Mouse (Mus musculus) adipocyte (in vitro differentiated cells): ENCODE measurements at regions not wholly inside any gene's neighbourhood (a gene's known extent, or its start where the extent isn't known, plus 50 kb on each side); places are given as distances from the start of the nearest gene placed in this dataset.

Experiments
- DNase-seq: peaks from one replicate; pipeline ENCODE4 v3.0.0-alpha.2; 2016; ENCODE audit warnings: low spot score

GRCm38 (mm10) chr1:118741286-118741685 is 113.5 kb downstream of the Tfcp2l1 start:
- no peak for DNase-seq

DNA sequence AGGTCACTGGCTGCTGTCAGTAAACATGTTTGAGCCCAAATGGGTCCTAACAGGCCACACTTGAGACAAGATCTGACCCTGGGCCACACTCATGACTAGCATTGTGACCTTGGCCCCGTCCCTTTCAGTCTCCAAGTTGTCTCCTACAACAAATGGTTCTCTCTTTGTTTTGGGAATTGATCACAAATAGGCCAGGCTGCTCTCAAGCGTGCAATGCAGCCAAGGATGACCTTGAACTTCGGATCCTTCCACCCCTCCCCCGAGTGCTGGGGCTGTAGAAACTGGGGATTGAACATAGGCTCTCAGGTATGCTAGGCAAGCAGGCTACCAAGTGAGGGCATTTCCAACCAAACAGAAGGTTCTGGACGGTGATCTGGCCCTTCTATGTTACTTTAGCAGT is 120.5 kb downstream of the Tfcp2l1 start:
- DNase-seq = no peak

DNA sequence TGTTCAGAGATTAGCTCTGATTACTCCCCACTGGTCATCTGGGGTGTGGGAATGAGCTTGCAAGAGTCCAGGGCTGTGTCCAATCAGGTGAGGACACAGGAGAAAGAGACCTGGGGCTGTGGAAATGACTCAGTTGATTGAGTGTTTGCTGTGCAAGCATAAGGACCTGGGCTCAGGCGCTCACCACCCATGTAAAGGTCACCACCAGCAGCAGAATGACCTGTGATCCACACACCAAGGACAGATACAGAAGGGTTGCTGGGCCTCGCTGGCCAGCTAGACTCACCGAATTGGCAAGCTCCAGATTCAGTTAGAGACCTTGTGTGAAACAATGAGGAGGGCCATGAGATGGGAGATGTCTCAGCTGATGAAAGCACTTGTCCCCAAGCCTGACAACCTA is 125.1 kb downstream of the Tfcp2l1 start:
- no peak for DNase-seq

GRCm38 (mm10) chr1:118756171-118756865 is 128.6 kb downstream of the Tfcp2l1 start:
- DNase-seq = no peak

- DNase-seq = no peak
These were observed 129.7 kb downstream of the Tfcp2l1 start for GRCm38 (mm10) chr1:118757340-118758030.

DNA sequence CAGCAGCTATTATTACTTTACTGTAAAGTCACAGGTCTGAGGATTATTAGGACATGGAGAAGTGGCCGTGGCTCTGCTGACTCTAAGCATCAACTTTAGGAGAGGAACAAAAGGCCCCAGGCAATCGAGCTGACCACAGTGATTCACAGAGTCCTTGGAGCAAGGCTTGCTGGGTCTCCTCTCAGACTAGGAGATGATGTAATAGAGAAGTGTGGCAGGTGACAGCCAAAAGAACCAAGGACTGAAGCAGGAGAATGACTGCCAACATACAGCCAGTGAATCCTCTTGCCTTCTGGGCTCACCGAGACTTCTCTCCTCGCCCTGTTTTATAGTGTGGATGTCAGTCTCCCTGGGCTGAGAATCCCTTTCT is 130.3 kb downstream of the Tfcp2l1 start:
- no peak for DNase-seq

GRCm38 (mm10) chr1:118759141-118759932 is 131.6 kb downstream of the Tfcp2l1 start:
- peak; percentile 90 for DNase-seq

DNA sequence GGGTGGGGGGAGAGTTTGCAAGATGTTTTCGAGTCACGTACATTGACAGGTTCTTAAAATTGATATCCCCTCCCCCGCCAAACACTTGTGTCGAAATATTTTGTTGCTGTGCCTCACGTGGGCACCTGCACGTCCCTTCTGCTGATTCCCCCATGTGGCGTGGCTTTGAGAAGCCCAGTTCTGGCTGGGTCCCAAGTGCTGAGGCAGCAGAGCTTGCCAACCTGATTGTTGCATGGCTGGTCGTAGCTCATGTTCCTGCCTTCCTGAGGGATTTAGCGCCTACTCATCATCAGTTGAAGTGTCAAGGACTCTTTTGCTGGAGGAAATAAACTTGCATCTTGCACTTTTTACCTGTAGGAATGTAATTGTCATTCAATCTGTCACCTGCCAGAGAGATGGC is 137.8 kb downstream of the Tfcp2l1 start:
- no peak for DNase-seq

DNA sequence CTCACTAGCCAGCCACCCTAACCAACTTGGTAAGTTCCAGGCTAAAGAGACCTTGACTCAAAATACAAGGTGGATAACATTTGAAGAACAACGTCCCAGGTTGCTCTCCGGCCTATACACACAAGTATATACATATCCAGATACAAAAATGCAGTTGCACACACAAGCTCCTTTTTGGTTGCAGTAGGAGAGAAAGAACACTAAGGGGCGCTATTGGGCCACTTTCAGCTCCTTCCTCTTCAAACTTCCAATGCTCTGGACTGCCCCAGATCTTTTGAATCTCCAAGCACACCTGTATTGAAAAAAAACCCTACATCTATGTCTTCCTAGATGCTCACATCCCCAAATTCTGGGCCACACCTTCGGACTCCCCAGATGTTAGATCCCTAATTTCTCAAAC is 141.1 kb downstream of the Tfcp2l1 start:
- DNase-seq = peak; percentile 76

DNA sequence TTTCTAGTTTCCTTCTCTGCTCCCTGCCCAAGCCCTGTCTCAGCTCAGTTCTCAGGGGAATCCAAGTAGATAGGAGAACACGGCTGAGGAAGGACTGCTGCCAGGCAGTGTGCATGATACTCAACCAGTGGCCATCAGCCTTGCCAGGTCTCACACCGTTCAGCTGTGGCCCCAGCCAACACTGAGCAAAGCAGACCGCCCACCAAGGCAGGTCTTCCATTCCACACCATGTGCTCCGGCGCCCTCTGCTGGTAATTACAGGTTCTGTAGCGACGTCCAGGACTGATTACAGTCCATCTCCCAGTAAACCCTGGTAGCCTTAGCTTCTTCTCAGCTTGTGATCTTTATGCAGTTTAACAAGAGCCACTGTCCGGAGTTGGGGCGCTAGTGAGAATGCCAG is 144.5 kb downstream of the Tfcp2l1 start:
- peak; percentile 57 for DNase-seq

- peak; percentile 7 for DNase-seq
These were observed 149.1 kb downstream of the Tfcp2l1 start for GRCm38 (mm10) chr1:118776594-118777441.
